Mouse (Mus musculus) liver, embryonic 16.5 days (tissue): ENCODE measurements at regions not wholly inside any gene's neighbourhood (a gene's known extent, or its start where the extent isn't known, plus 50 kb on each side); places are given as distances from the start of the nearest gene placed in this dataset.

ENCODE experiments used
- ATAC-seq: fragments of 200-750 bp; cut with Nextera tagmentation; 2 replicates; pipeline ENCODE4 v1.8.0; 2017; ENCODE audit warnings: low read depth, mild to moderate bottlenecking, moderate number of reproducible peaks, moderate library complexity
- H3K27ac ChIP-seq: fragments of 300-500 bp; sonication (generic); 2 replicates; pipeline ENCODE4 v1.5.1; 2014; ENCODE audit warnings: mild to moderate bottlenecking, low read length
- H3K27me3 ChIP-seq: fragments of 300-500 bp; sonication (generic); 2 replicates; pipeline ENCODE4 v1.6.1; 2014; ENCODE audit warnings: low read depth, low read length, mixed read lengths; ENCODE audit not compliant: control insufficient read depth, insufficient read depth
- H3K36me3 ChIP-seq: fragments of 300-500 bp; sonication (generic); 2 replicates; pipeline ENCODE4 v1.6.1; 2014; ENCODE audit warnings: mild to moderate bottlenecking; ENCODE audit not compliant: control insufficient read depth, insufficient read depth
- H3K4me1 ChIP-seq: fragments of 300-500 bp; sonication (generic); 2 replicates; pipeline ENCODE4 v1.6.1; 2014; ENCODE audit warnings: low read depth, low read length, mixed read lengths; ENCODE audit not compliant: control insufficient read depth
- H3K4me2 ChIP-seq: fragments of 300-500 bp; sonication (generic); 2 replicates; pipeline ENCODE4 v1.6.1; 2014; ENCODE audit warnings: low read depth, low read length, mixed read lengths
- H3K4me3 ChIP-seq: fragments of 300-500 bp; sonication (generic); 2 replicates; pipeline ENCODE4 v1.5.1; 2014; ENCODE audit warnings: low read depth, mild to moderate bottlenecking, low read length
- H3K9ac ChIP-seq: fragments of 300-500 bp; sonication (generic); 2 replicates; pipeline ENCODE4 v1.6.1; 2014; ENCODE audit warnings: low read depth, low read length
- H3K9me3 ChIP-seq: fragments of 300-500 bp; sonication (generic); replicated peaks from 2 replicates; pipeline ENCODE4 v1.6.1; 2016; ENCODE audit warnings: low read length; ENCODE audit not compliant: control insufficient read depth
- WGBS: fragments of 180-500 bp; shearing (Covaris S2); extraction: QIAGEN DNeasy Blood & Tissue Kit; methylation state at CpG from one replicate; pipeline ENCODE4 v1.1.7; 2014; ENCODE audit not compliant: insufficient replicate concordance; 5-methylcytosine and 5-hydroxymethylcytosine counted together

DNA sequence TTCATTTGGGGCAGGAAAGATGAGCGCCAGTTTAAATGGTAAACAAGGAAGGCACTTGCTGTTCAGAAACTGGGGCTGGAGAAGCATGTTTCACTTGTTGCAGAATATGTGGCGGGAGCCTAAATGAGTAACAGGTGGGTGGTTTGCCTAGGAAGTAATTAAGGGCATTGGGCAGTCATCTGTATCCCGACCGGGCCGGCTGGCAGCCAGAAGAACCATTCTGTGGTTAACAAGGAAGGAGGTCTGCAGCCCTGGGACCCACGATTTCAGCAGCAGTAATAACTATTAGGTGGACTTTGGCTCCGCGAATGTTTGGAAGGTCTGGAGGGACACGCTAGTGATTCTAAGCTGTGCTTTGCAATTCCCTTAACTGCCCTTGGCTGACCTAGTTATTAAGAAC is 89.0 kb upstream of the Opcml start:
- 33% methylated on average over 9 of the region's 9 CpGs for WGBS

DNA sequence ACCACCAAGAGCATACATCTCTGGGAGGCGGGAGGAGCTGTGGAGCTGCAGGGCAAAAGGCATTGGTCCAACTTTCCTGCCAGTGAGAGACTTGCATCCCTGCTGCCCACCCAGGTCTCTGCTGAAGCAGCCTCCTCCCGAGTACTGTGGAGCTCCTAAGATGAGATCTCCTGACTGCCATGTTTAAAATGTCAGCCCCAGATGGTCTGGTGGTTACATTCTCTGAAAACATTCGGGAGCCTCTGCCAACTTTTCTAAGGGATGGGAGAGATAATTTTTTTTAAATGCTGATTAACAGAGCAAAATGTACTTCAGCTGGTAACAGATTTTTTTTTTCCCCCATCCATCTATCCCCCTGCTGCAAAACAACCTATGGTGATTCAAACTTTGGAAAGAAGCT is 88.4 kb upstream of the Opcml start:
- H3K4me1 ChIP-seq = no peaks in the 10 kb centered on the region
- H3K9me3 ChIP-seq = no peaks in the 10 kb centered on the region
- no peaks in the 10 kb centered on the region for H3K36me3 ChIP-seq
- no peaks in the 10 kb centered on the region for H3K27me3 ChIP-seq
- no peak overlapping the region for H3K27ac ChIP-seq
- no peak overlapping the region for H3K4me3 ChIP-seq
- H3K4me2 ChIP-seq = no peak overlapping the region
- 49% methylated on average over 3 of the region's 3 CpGs for WGBS
- no peak overlapping the region for H3K9ac ChIP-seq
- no peak for ATAC-seq

More for the DNA sequence above, 89.0 kb upstream of the Opcml start:
- Histone ChIP-seq H3K4me3 (no peak overlapping the region), H3K27me3 (no peaks in the 10 kb centered on the region), H3K27ac (no peak overlapping the region), H3K4me1 (no peaks in the 10 kb centered on the region), H3K9ac (no peak overlapping the region), H3K9me3 (no peaks in the 10 kb centered on the region), H3K4me2 (no peak overlapping the region), H3K36me3 (no peaks in the 10 kb centered on the region)
- no peak for ATAC-seq

DNA sequence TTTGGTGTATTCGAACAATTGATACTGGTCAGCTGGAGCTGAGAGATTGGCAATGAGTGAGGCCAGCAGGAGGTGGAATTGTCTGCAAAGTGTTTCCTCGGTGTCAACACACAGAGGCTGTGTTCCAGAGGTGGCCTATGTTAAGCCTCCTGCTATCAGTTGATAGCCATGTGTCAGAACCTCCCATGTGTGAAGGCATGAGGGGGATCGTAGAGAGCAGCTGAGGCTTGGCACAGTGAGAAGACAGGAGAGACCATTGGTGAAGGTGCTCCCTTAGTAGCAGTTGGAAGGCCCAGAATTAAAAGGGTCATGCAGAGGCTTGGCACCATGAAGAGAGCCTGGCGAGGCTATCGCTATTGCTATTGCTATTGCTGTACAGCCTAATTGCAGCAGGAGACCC is 86.6 kb upstream of the Opcml start:
- Histone ChIP-seq H3K4me1 (no peaks in the 10 kb centered on the region), H3K9ac (no peak overlapping the region), H3K27ac (no peak overlapping the region), H3K9me3 (no peaks in the 10 kb centered on the region), H3K36me3 (no peaks in the 10 kb centered on the region), H3K4me2 (no peak overlapping the region), H3K27me3 (no peaks in the 10 kb centered on the region), H3K4me3 (no peak overlapping the region)
- ATAC-seq = no peak
- 58% methylated on average over 5 of the region's 5 CpGs for WGBS

DNA sequence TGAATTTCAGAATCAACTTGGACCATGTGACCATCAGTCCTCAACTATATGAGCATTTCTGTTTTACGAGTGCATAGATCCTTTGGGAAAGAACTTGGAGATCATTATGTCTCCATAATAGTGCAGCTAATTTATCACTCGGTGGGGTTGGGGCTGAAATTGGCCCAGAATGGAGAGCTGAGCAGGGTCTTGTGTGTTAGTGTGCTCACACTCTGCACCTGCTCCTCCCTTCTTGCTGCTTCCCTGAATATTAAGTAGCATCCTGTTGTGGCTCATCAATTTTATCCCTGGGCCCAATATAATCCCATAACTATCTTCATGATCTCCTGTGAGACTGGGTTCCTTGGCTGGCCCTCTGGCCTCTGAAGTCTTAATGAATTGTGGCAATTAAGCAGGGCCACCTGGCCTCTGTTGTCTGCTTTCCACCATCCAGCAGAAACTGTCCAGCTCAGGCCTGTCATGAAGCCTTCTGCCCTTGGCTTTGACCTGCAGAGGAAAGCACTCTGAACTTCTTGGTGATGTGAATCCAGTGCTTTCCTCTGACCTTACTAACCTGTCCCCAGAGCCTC is 66.7 kb upstream of the Opcml start:
- Histone ChIP-seq H3K9me3 (no peaks in the 10 kb centered on the region), H3K27ac (no peak overlapping the region), H3K4me2 (no peak overlapping the region), H3K4me1 (no peaks in the 10 kb centered on the region), H3K4me3 (no peak overlapping the region), H3K36me3 (no peaks in the 10 kb centered on the region), H3K27me3 (no peaks in the 10 kb centered on the region), H3K9ac (no peak overlapping the region)
- 62% methylated on average over 2 of the region's 2 CpGs for WGBS
- no peak for ATAC-seq

DNA sequence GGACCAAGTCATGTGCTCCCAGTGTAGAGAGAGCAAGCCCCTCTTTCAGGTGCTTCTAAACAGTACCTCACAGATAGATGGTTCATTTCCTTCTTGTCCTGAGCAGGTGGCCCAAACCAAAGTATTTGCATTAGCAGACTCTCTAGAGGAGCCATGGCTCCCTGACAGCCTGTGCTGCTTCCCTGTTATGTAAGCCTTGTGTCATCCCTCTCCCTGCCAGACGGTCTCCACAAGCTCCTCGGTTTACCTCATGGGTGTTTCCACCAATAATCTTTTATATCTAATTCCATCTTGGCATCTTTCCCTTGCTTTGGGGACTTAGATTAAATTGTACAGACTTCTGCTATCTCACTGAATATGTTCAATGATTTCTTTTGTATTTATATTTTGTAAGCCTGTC is 66.0 kb upstream of the Opcml start:
- H3K9me3 ChIP-seq = no peaks in the 10 kb centered on the region
- WGBS = 46% methylated on average over 2 of the region's 2 CpGs
- ATAC-seq = no peak

DNA sequence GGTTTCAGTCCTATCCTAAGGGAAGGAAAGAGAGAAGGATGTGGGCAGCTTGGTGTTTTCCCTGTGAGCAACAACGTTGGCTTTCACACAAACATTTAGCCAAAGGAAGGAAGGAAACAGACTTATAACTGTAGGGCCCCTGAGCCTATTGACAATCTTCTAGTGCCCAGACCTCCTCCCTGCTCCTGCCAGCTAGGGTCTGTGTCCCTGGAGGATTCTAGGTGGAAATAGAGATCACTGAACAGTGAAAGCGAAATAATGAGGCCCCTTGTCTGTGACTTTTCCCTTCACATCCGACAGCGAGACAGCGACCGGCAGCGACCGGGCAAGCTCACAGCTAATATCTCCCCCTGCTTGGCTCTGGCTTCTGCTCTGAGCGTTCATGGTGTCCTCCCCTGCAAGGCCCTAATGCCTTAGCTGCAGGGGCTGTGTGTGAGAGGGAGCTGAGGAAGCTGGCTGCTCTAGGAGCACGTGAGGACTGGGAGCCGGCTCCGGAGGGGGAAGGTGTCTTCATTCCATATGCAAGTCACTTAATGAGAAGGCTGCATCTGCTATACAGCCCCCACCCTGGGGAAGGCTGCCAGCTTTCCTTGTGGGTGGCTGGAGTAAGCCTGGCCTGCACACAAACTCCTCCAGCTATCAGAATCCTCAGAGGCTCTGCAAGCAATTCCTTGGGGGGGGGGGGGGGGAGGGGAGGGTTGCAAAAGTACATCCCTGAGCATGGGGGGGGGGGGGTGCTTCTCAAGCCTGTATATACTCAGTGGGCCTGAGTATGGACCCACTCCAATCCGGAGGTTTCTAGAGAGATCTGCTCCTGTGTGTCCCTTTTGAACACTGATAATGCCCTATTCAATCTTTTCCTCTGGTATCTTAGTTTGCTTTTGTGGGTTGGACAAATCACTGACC is 61.7 kb upstream of the Opcml start:
- Histone ChIP-seq H3K9me3 (no peaks in the 10 kb centered on the region), H3K9ac (no peak overlapping the region), H3K36me3 (no peaks in the 10 kb centered on the region), H3K4me3 (no peak overlapping the region), H3K27me3 (no peaks in the 10 kb centered on the region), H3K4me1 (no peaks in the 10 kb centered on the region), H3K27ac (no peak overlapping the region), H3K4me2 (no peak overlapping the region)
- no peak for ATAC-seq
- WGBS = 10% methylated on average over 13 of the region's 13 CpGs

More for the DNA sequence above, 66.0 kb upstream of the Opcml start:
- Histone ChIP-seq H3K27ac (no peak overlapping the region), H3K4me3 (no peak overlapping the region), H3K9ac (no peak overlapping the region), H3K4me2 (no peak overlapping the region), H3K27me3 (no peaks in the 10 kb centered on the region), H3K36me3 (no peaks in the 10 kb centered on the region), H3K4me1 (no peaks in the 10 kb centered on the region)

DNA sequence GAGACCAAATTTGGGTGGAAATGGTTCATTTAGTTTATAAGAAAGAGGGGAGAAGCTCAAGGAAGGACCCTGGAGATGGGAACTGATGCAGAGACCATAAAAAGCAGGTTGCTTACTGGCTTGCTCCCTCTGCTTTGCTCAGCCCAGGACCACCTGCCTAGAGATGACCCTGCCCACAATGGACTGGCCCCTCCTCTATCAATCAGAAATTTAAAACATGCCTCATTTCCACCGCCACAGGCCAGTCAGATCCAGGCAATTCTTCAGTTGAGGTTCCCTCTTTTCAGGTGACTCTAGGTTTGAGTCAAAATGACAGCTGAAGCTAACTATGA is 61.1 kb upstream of the Opcml start:
- H3K27me3 ChIP-seq = no peaks in the 10 kb centered on the region
- H3K4me1 ChIP-seq = no peaks in the 10 kb centered on the region
- no peaks in the 10 kb centered on the region for H3K9me3 ChIP-seq
- H3K4me3 ChIP-seq = no peak overlapping the region
- no peak for ATAC-seq
- H3K9ac ChIP-seq = no peak overlapping the region
- H3K4me2 ChIP-seq = no peak overlapping the region
- 48% methylated on average over 1 of the region's 1 CpGs for WGBS
- H3K27ac ChIP-seq = no peak overlapping the region
- H3K36me3 ChIP-seq = no peaks in the 10 kb centered on the region

DNA sequence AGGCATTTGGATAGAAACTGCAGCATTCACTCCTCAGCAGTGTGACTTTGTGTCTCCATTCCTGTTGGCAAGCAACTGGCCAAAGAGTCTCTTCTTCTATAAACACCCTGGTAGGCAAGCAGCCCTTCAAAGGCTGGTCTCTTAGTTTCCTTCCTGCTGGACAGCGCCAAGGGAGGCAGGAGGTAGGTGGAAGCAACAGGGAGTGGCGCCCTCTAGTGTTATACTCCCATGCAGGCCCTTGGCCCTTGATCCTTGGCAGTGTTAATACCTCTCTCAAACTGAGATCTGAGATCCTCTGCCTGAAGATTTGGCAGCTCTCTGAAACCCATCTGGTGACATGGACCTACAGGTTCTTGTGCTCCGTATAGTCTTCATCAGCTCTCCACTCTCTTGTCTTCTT is 51.3 kb upstream of the Opcml start:
- Histone ChIP-seq H3K9ac (no peak overlapping the region), H3K36me3 (no peaks in the 10 kb centered on the region), H3K27ac (no peak overlapping the region), H3K4me3 (no peak overlapping the region), H3K4me2 (no peak overlapping the region), H3K27me3 (no peaks in the 10 kb centered on the region), H3K4me1 (no peaks in the 10 kb centered on the region), H3K9me3 (no peaks in the 10 kb centered on the region)
- WGBS = 19% methylated on average over 3 of the region's 3 CpGs
- no peak for ATAC-seq
